Mouse (Mus musculus): ENCODE results near the gene Mylpf. TPM values are rescaled to one million over a fixed set of nuclear protein-coding genes. Genes with fewer than 3 reads are reported as not detected.
A peak's percentile ranks its signal among the peaks of the same experiment; 100 is the strongest.

Gene Mylpf
- total and polyA plus RNA-seq, 3 experiments = 2.2 to 2.3 TPM; not detected in 1

- no peak for DNase-seq
These were observed 50.7 kb downstream of the Mylpf start for GRCm38 (mm10) chr7:127259186-127259905.

GRCm38 (mm10) chr7:127260309-127261111 lies 51.8 kb downstream of the Mylpf start, which contains the start of gene Dctpp1:
Gene Dctpp1, minus strand, starts transcription at chr7:127260709.
- peak; percentile 98 for DNase-seq

- no peak for DNase-seq
These were observed 53.7 kb downstream of the Mylpf start for GRCm38 (mm10) chr7:127262218-127262961.

- DNase-seq = no peak
These were observed 54.8 kb downstream of the Mylpf start for GRCm38 (mm10) chr7:127263526-127263925.

Other genes starting within 250 kb of the Mylpf start
- gene Cdipt, start 233.0 kb upstream of the Mylpf start, total RNA-seq (2021) = 100 to 1,000 TPM; 102 to 107 TPM
- gene Cdipt, start 233.0 kb upstream of the Mylpf start, polyA plus RNA-seq (2012; rRNA removed) = 239 and 259 TPM in 2 replicates
- gene Cdiptos, start 232.8 kb upstream of the Mylpf start, total RNA-seq (2021) = 1 to 10 TPM; 1.6 TPM
- 0.43 and 1.4 TPM in 2 replicates for gene Cdiptos, start 232.8 kb upstream of the Mylpf start, polyA plus RNA-seq (2012; rRNA removed)
- gene Mvp, start 194.3 kb upstream of the Mylpf start, total RNA-seq (2021) = 100 to 1,000 TPM; 115 to 145 TPM
- 95.3 and 172 TPM in 2 replicates for gene Mvp, start 194.3 kb upstream of the Mylpf start, polyA plus RNA-seq (2012; rRNA removed)
- gene Pagr1b, start 192.4 kb upstream of the Mylpf start, total RNA-seq (2021) = 1 to 10 TPM in 1 of 2 experiments, not detected in 1; 1.3 TPM
- 1.7 and 2.0 TPM in 2 replicates for gene Pagr1b, start 192.4 kb upstream of the Mylpf start, polyA plus RNA-seq (2012; rRNA removed)
- 10 to 100 TPM; 16.4 to 20.3 TPM for gene Pagr1a, start 191.5 kb upstream of the Mylpf start, total RNA-seq (2021)
- gene Pagr1a, start 191.5 kb upstream of the Mylpf start, polyA plus RNA-seq (2012; rRNA removed) = 0.66 and 13.1 TPM in 2 replicates
- 10 to 100 TPM; 19.9 to 29.2 TPM for gene Gm42742, start 187.8 kb upstream of the Mylpf start, total RNA-seq (2021)
- gene Gm42742, start 187.8 kb upstream of the Mylpf start, polyA plus RNA-seq (2012; rRNA removed) = 13.7 and 28.4 TPM in 2 replicates
- 1 to 10 TPM; 1.7 to 2.0 TPM for gene Prrt2, start 187.7 kb upstream of the Mylpf start, total RNA-seq (2021)
- 8.5 and 9.5 TPM in 2 replicates for gene Prrt2, start 187.7 kb upstream of the Mylpf start, polyA plus RNA-seq (2012; rRNA removed)
- gene Maz, start 181.9 kb upstream of the Mylpf start, total RNA-seq (2021) = 100 to 1,000 TPM in 1 of 2 experiments, 10 to 100 TPM in 1; 98.7 to 114 TPM
- gene Maz, start 181.9 kb upstream of the Mylpf start, polyA plus RNA-seq (2012; rRNA removed) = 833 and 840 TPM in 2 replicates
- 1 to 10 TPM; 2.1 to 2.5 TPM for gene Kif22, start 166.4 kb upstream of the Mylpf start, total RNA-seq (2021)
- 0.64 and 0.89 TPM in 2 replicates for gene Kif22, start 166.4 kb upstream of the Mylpf start, polyA plus RNA-seq (2012; rRNA removed)
- not detected for gene Zg16, start 121.6 kb upstream of the Mylpf start, total RNA-seq (2021)
- gene Zg16, start 121.6 kb upstream of the Mylpf start, polyA plus RNA-seq (2012; rRNA removed) = 0.18 and 0.49 TPM in 2 replicates
- gene AI467606, start 117.5 kb upstream of the Mylpf start, total RNA-seq (2021) = 1 to 10 TPM; 1.6 to 1.9 TPM
- gene AI467606, start 117.5 kb upstream of the Mylpf start, polyA plus RNA-seq (2012; rRNA removed) = 7.6 TPM in 2 replicates
- under 1 TPM; 0.49 to 0.52 TPM for gene Qprt, start 86.7 kb upstream of the Mylpf start, total RNA-seq (2021)
- 0.77 and 1.0 TPM in 2 replicates for gene Qprt, start 86.7 kb upstream of the Mylpf start, polyA plus RNA-seq (2012; rRNA removed)
- gene Spn, start 71.1 kb upstream of the Mylpf start, total RNA-seq (2021) = 1 to 10 TPM in 1 of 2 experiments, under 1 TPM in 1; 0.58 to 1.0 TPM
- 1.0 and 2.0 TPM in 2 replicates for gene Spn, start 71.1 kb upstream of the Mylpf start, polyA plus RNA-seq (2012; rRNA removed)
- 10 to 100 TPM; 37.6 to 67.6 TPM for gene Cd2bp2, start 12.8 kb upstream of the Mylpf start, total RNA-seq (2021)
- 12.7 and 13.8 TPM in 2 replicates for gene Cd2bp2, start 12.8 kb upstream of the Mylpf start, polyA plus RNA-seq (2012; rRNA removed)
- 10 to 100 TPM; 36.0 to 43.6 TPM for gene Tbc1d10b, start 422 bp upstream of the Mylpf start, total RNA-seq (2021)
- 31.5 and 35.1 TPM in 2 replicates for gene Tbc1d10b, start 422 bp upstream of the Mylpf start, polyA plus RNA-seq (2012; rRNA removed)
- 10 to 100 TPM; 11.7 to 12.7 TPM for gene Zfp553, start 24.2 kb downstream of the Mylpf start, total RNA-seq (2021)
- 18.3 and 20.5 TPM in 2 replicates for gene Zfp553, start 24.2 kb downstream of the Mylpf start, polyA plus RNA-seq (2012; rRNA removed)
- 10 to 100 TPM in 1 of 2 experiments, 1 to 10 TPM in 1; 7.1 to 11.4 TPM for gene Sept1, start 24.2 kb downstream of the Mylpf start, total RNA-seq (2021)
- 8.6 and 10.9 TPM in 2 replicates for gene Sept1, start 24.2 kb downstream of the Mylpf start, polyA plus RNA-seq (2012; rRNA removed)
- 10 to 100 TPM; 27.1 to 32.4 TPM for gene Zfp771, start 35.4 kb downstream of the Mylpf start, total RNA-seq (2021)
- 295 and 338 TPM in 2 replicates for gene Zfp771, start 35.4 kb downstream of the Mylpf start, polyA plus RNA-seq (2012; rRNA removed)
- 10 to 100 TPM; 34.7 to 37.6 TPM for gene Dctpp1, start 51.8 kb downstream of the Mylpf start, total RNA-seq (2021)
- 45.1 and 57.1 TPM in 2 replicates for gene Dctpp1, start 51.8 kb downstream of the Mylpf start, polyA plus RNA-seq (2012; rRNA removed)
- gene Sephs2, start 65.2 kb downstream of the Mylpf start, total RNA-seq (2021) = 100 to 1,000 TPM in 1 of 2 experiments, 10 to 100 TPM in 1; 90.0 to 118 TPM
- 41.8 and 46.5 TPM in 2 replicates for gene Sephs2, start 65.2 kb downstream of the Mylpf start, polyA plus RNA-seq (2012; rRNA removed)
- gene Itgal, start 87.4 kb downstream of the Mylpf start, total RNA-seq (2021) = 1 to 10 TPM; 1.7 to 2.4 TPM
- 1.6 and 1.7 TPM in 2 replicates for gene Itgal, start 87.4 kb downstream of the Mylpf start, polyA plus RNA-seq (2012; rRNA removed)
- gene Zfp768, start 136.7 kb downstream of the Mylpf start, total RNA-seq (2021) = 10 to 100 TPM; 30.5 to 32.3 TPM
- gene Zfp768, start 136.7 kb downstream of the Mylpf start, polyA plus RNA-seq (2012; rRNA removed) = 52.5 and 54.2 TPM in 2 replicates
- 10 to 100 TPM in 1 of 2 experiments, 1 to 10 TPM in 1; 8.0 to 11.2 TPM for gene Zfp747, start 167.2 kb downstream of the Mylpf start, total RNA-seq (2021)
- 4.4 and 6.7 TPM in 2 replicates for gene Zfp747, start 167.2 kb downstream of the Mylpf start, polyA plus RNA-seq (2012; rRNA removed)
- gene 9130019O22Rik, start 178.3 kb downstream of the Mylpf start, total RNA-seq (2021) = 1 to 10 TPM; 4.4 to 6.3 TPM
- gene 9130019O22Rik, start 178.3 kb downstream of the Mylpf start, polyA plus RNA-seq (2012; rRNA removed) = 2.5 and 3.3 TPM in 2 replicates
- 10 to 100 TPM in 1 of 2 experiments, 1 to 10 TPM in 1; 7.1 to 10.3 TPM for gene E430018J23Rik, start 184.7 kb downstream of the Mylpf start, total RNA-seq (2021)
- 8.9 and 10.0 TPM in 2 replicates for gene E430018J23Rik, start 184.7 kb downstream of the Mylpf start, polyA plus RNA-seq (2012; rRNA removed)
- 1 to 10 TPM; 5.0 to 8.1 TPM for gene Zfp764, start 197.9 kb downstream of the Mylpf start, total RNA-seq (2021)
- gene Zfp764, start 197.9 kb downstream of the Mylpf start, polyA plus RNA-seq (2012; rRNA removed) = 4.1 and 4.5 TPM in 2 replicates
- 10 to 100 TPM; 13.3 to 15.3 TPM for gene Zfp688, start 213.2 kb downstream of the Mylpf start, total RNA-seq (2021)
- gene Zfp688, start 213.2 kb downstream of the Mylpf start, polyA plus RNA-seq (2012; rRNA removed) = 30.2 and 33.8 TPM in 2 replicates
- 1 to 10 TPM; 3.9 to 4.6 TPM for gene Zfp689, start 240.3 kb downstream of the Mylpf start, total RNA-seq (2021)
- gene Zfp689, start 240.3 kb downstream of the Mylpf start, polyA plus RNA-seq (2012; rRNA removed) = 7.0 and 7.1 TPM in 2 replicates